Mouse (Mus musculus) small intestine, adult 2 months (tissue): Measurements from ENCODE around the gene Kansl2.

ENCODE experiments used
- CTCF ChIP-seq: fragments of 200-500 bp; IDR thresholded peaks from 2 replicates; pipeline ENCODE4 v1.5.1; 2012; ENCODE audit warnings: low read depth, mild to moderate bottlenecking, control low read depth, inconsistent platforms, low read length, moderate library complexity, mixed read lengths; ENCODE audit not compliant: insufficient replicate concordance, insufficient read length; ENCODE audit errors: extremely low read depth
- POLR2A ChIP-seq: fragments of 200-500 bp; IDR thresholded peaks from 2 replicates; pipeline ENCODE4 v1.6.1; 2012; ENCODE audit warnings: low read depth, mild to moderate bottlenecking, control low read depth, inconsistent platforms, low read length, moderate library complexity

- TF ChIP-seq CTCF (no peak), POLR2A (no peak)
Observed at GRCm38 (mm10) chr15:98479568-98480102, 54.4 kb downstream of the Kansl2 start.
